Mouse (Mus musculus): ENCODE data around the gene Hist1h3f. TPM values are rescaled to one million over a fixed set of nuclear protein-coding genes. Genes with fewer than 3 reads are reported as not detected.

The Hist1h3f gene
- total RNA-seq, 1 experiment from 2014 or later = 21.8 TPM

- no peak for ATAC-seq (replicated peaks; ENCODE audit: insufficient number of reproducible peaks, low FRiP score, low TSS enrichment, poor library complexity, severe bottlenecking)
These were observed 48.8 kb downstream of the Hist1h3f start for GRCm38 (mm10) chr13:23592614-23593013.

DNA sequence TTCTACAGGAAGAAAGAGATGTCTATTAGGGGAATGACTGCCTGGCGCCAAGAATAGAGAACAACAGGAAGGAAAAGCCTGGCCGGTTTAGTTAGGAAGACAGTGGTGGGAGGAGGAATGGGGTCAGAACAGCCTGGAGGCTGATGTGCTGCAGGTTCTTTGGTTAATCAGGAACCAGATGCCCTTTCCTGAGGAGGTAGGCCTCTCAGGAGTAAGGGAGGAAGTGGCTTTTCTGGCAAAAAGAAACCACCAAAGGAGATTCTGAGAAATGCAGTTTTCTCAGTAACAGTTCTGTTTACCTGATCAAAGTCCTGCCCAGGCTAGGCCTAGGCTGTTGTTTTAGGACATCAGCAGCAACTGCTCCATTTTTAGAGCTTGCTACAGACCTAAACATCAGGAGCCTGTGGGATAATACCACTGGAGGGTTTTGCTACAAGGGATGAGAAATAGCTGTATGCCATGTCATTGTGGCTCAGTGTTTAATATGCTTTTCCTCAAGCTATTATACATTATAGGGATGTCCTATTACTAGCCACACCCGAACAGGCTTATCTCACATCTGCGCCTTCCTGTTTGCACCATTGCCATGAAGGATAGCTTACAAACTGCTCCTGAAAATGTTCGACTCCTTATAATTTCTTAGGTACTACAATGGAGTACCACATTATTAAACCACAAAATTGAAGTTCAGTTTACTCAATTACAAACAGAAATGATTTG, 49.4 kb downstream of the Hist1h3f start:
- no peak for ATAC-seq (replicated peaks; ENCODE audit: insufficient number of reproducible peaks, low FRiP score, low TSS enrichment, poor library complexity, severe bottlenecking)

Other genes starting within 250 kb of the Hist1h3f start
- gene Zfp322a, start 174.8 kb upstream of the Hist1h3f start, total RNA-seq (2017) = 27.6 to 70.6 TPM (median 42.7 TPM) in 3 replicates
- 12.1 to 15.9 TPM (median 13.2 TPM) in 3 replicates for gene Abt1, start 120.2 kb upstream of the Hist1h3f start, total RNA-seq (2017)
- gene Btn1a1, start 78.2 kb upstream of the Hist1h3f start, total RNA-seq (2017) = not detected in 3 replicates
- gene Btn2a2, start 55.2 kb upstream of the Hist1h3f start, total RNA-seq (2017) = not detected in 3 replicates
- 24.5 to 149 TPM (median 46.4 TPM) in 3 replicates for gene Hist1h4h, start 13.0 kb upstream of the Hist1h3f start, total RNA-seq (2017)
- gene Hist1h2af, start 10.1 kb upstream of the Hist1h3f start, total RNA-seq (2017) = 1.4 to 11.6 TPM in 2 of 3 replicates, not detected in the other
- gene Hist1h3g, start 8.6 kb upstream of the Hist1h3f start, total RNA-seq (2017) = not detected in 3 replicates
- 0.21 to 4.4 TPM (median 2.1 TPM) in 3 replicates for gene Hist1h2bh, start 660 bp upstream of the Hist1h3f start, total RNA-seq (2017)
- 42.2 to 123 TPM (median 49.9 TPM) in 3 replicates for gene Hist1h4f, start 7.6 kb downstream of the Hist1h3f start, total RNA-seq (2017)
- 16.3 to 25.9 TPM (median 21.9 TPM) in 3 replicates for gene Hist1h1d, start 9.2 kb downstream of the Hist1h3f start, total RNA-seq (2017)
- gene Hist1h3e, start 18.3 kb downstream of the Hist1h3f start, total RNA-seq (2017) = 12.4 to 48.1 TPM (median 39.4 TPM) in 3 replicates
- gene Hist1h2ae, start 27.2 kb downstream of the Hist1h3f start, total RNA-seq (2017) = 6.1 to 28.4 TPM (median 15.0 TPM) in 3 replicates
- gene Hist1h2bg, start 27.3 kb downstream of the Hist1h3f start, total RNA-seq (2017) = 86.4 to 193 TPM (median 86.9 TPM) in 3 replicates
- gene Hist1h2bf, start 30.1 kb downstream of the Hist1h3f start, total RNA-seq (2017) = 19.2 to 51.4 TPM (median 45.4 TPM) in 3 replicates
- 1.5 to 92.8 TPM (median 16.7 TPM) in 3 replicates for gene Hist1h2ad, start 30.3 kb downstream of the Hist1h3f start, total RNA-seq (2017)
- gene Hist1h3d, start 31.7 kb downstream of the Hist1h3f start, total RNA-seq (2017) = 1.5 to 3.3 TPM (median 2.1 TPM) in 3 replicates
- gene Hist1h4d, start 37.5 kb downstream of the Hist1h3f start, total RNA-seq (2017) = 78.9 to 170 TPM (median 90.0 TPM) in 3 replicates
- 13.1 to 35.9 TPM (median 14.5 TPM) in 3 replicates for gene Hist1h2be, start 77.1 kb downstream of the Hist1h3f start, total RNA-seq (2017)
- gene Hist1h1e, start 78.5 kb downstream of the Hist1h3f start, total RNA-seq (2017) = 81.6 to 216 TPM (median 97.2 TPM) in 3 replicates
- gene Hist1h2ac, start 139.9 kb downstream of the Hist1h3f start, total RNA-seq (2017) = 5.0 to 8.9 TPM (median 8.3 TPM) in 3 replicates
- gene Hist1h2bc, start 140.1 kb downstream of the Hist1h3f start, total RNA-seq (2017) = 28.7 to 101 TPM (median 49.7 TPM) in 3 replicates
- gene Hist1h1t, start 151.8 kb downstream of the Hist1h3f start, total RNA-seq (2017) = not detected in 3 replicates
- 82.1 to 150 TPM (median 93.5 TPM) in 3 replicates for gene Hist1h4c, start 154.4 kb downstream of the Hist1h3f start, total RNA-seq (2017)
- gene Hfe, start 166.8 kb downstream of the Hist1h3f start, total RNA-seq (2017) = 90.6 to 170 TPM (median 150 TPM) in 3 replicates
- gene Hist1h1c, start 194.8 kb downstream of the Hist1h3f start, total RNA-seq (2017) = 589 to 739 TPM (median 677 TPM) in 3 replicates
- gene Hist1h3c, start 201.6 kb downstream of the Hist1h3f start, total RNA-seq (2017) = 6.8 TPM in 1 of 3 replicates, not detected in the others
- 151 to 300 TPM (median 178 TPM) in 3 replicates for gene Hist1h2bb, start 202.7 kb downstream of the Hist1h3f start, total RNA-seq (2017)
- 64.3 to 74.6 TPM in 2 of 3 replicates, not detected in the other for gene Hist1h2ab, start 207.1 kb downstream of the Hist1h3f start, total RNA-seq (2017)
- gene Hist1h3b, start 208.2 kb downstream of the Hist1h3f start, total RNA-seq (2017) = 9.7 TPM in 1 of 3 replicates, not detected in the others
- gene Hist1h4b, start 213.0 kb downstream of the Hist1h3f start, total RNA-seq (2017) = 10.8 to 62.1 TPM (median 12.1 TPM) in 3 replicates
- gene Hist1h4a, start 217.2 kb downstream of the Hist1h3f start, total RNA-seq (2017) = 43.2 to 186 TPM (median 59.3 TPM) in 3 replicates
- 4.6 to 86.2 TPM (median 18.3 TPM) in 3 replicates for gene Hist1h3a, start 218.3 kb downstream of the Hist1h3f start, total RNA-seq (2017)
- 55.4 to 86.3 TPM (median 64.8 TPM) in 3 replicates for gene Hist1h1a, start 219.6 kb downstream of the Hist1h3f start, total RNA-seq (2017)
- gene Trim38, start 225.9 kb downstream of the Hist1h3f start, total RNA-seq (2017) = not detected in 3 replicates

Measured in monocyte, adult 5-6 weeks (primary cell).